In the genomic region with DNA sequence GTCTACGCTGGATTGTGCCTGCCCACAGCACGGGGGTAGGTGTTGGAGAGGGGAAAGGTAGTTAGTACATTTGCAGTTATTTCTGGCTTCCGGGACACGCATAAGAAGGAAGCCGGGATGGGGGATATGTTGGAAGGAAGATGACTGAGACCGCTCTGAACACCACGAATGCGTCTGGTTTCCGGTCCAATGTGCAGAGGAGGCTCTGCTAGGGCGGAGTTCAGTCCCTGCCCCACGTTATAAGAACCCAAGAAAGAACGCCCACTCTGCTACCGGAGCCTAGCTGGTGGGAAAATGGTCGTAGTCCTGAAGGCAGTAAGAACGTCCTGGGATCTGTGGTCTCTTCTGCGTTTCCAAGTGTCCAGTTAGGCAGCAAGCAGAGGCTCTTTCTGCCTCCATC, we compare ENCODE assay signal across 15 mouse cellular contexts.
"Had no signal": no experiment of that assay in that cellular context is flagged by ENCODE, and none has a peak within 500 bp of the region (broad histone marks: within the 10 kb centered on the region; RNA-seq: fewer than 3 reads in every experiment).

No protein-coding gene starts in this region.

- H3K4me2 ChIP-seq: limb, embryonic 13.5 days had no signal

- H3K9ac ChIP-seq: limb, embryonic 13.5 days; liver, embryonic 14.5 days had no signal

- DNase-seq: kidney, postnatal 25 days; layer of hippocampus, adult 9-11 months; layer of hippocampus, postnatal 36 days; lung, adult 18-20 months; midbrain, embryonic 14.5 days; right cerebral cortex, adult 18-20 months; right cerebral cortex, postnatal 25 days; thymus, adult 2 months; thymus, postnatal 25 days had no signal

- H3K27me3 ChIP-seq: limb, embryonic 13.5 days had no signal

- ATAC-seq: hindbrain, embryonic 16.5 days; inflammation-experienced regulatory T-cells, adult 6 months; intestine, postnatal 0 days had no signal

- H3K36me3 ChIP-seq: limb, embryonic 13.5 days had no signal

- H3K9me3 ChIP-seq: limb, embryonic 13.5 days had no signal

- H3K27ac ChIP-seq: limb, embryonic 13.5 days; liver, embryonic 14.5 days; stomach, postnatal 0 days had no signal

- H3K4me3 ChIP-seq: limb, embryonic 13.5 days had no signal
